Mouse (Mus musculus): ENCODE data around the gene 2810004N23Rik. TPM values are rescaled to one million over a fixed set of nuclear protein-coding genes. Genes with fewer than 3 reads are reported as not detected.
"Not testable (repeated sequence)": the region's sequence is repeated elsewhere in the genome, so short reads cannot be mapped to it uniquely, and the experiment has no call there.

Gene 2810004N23Rik
- polyA plus RNA-seq, 1 experiment from 2014 or later = 28.9 TPM

GRCm38 (mm10) chr8:124863729-124864128, 809 bp upstream of the 2810004N23Rik start:
- Histone ChIP-seq H3K4me2 (peak overlapping the region; percentile 84), H3K4me3 (replicated peaks) (peak overlapping the region; percentile 92), H3K27me3 (no peaks in the 10 kb centered on the region), H3K9ac (peak overlapping the region; percentile 94), H3K4me1 (replicated peaks) (peaks cover 73% of the 10 kb centered on the region), H3K36me3 (peaks cover 27% of the 10 kb centered on the region), H3K27ac (peak overlapping the region; percentile 88), H3K9me3 (replicated peaks) (no peaks in the 10 kb centered on the region)
- 2% methylated on average over 8 of the region's 8 CpGs for WGBS (ENCODE audit: insufficient replicate concordance)
- DNase-seq (no peak), ATAC-seq (ENCODE audit: low read depth) (no peak)

GRCm38 (mm10) chr8:124863163-124863677, 300 bp upstream of the 2810004N23Rik start:
- H3K27me3 ChIP-seq = no peaks in the 10 kb centered on the region
- peak overlapping the region; percentile 88 for H3K27ac ChIP-seq
- no peaks in the 10 kb centered on the region for H3K9me3 ChIP-seq (replicated peaks)
- DNase-seq (no peak), ATAC-seq (ENCODE audit: low read depth) (no peak; the same call in 1 of the 2 replicates)
- peak overlapping the region; percentile 84 for H3K4me2 ChIP-seq
- H3K36me3 ChIP-seq = peaks cover 32% of the 10 kb centered on the region
- WGBS (ENCODE audit: insufficient replicate concordance) = under 1% methylated on average over 33 of the region's 33 CpGs
- H3K4me1 ChIP-seq (replicated peaks) = peaks cover 72% of the 10 kb centered on the region
- H3K4me3 ChIP-seq (replicated peaks) = peak overlapping the region; percentile 92
- H3K9ac ChIP-seq = peak overlapping the region; percentile 94

GRCm38 (mm10) chr8:124860188-124860587, 2.7 kb downstream of the 2810004N23Rik start:
- Histone ChIP-seq H3K4me1 (replicated peaks) (peaks cover 46% of the 10 kb centered on the region), H3K9me3 (replicated peaks) (no peaks in the 10 kb centered on the region), H3K27ac (no peak overlapping the region), H3K9ac (no peak overlapping the region), H3K27me3 (no peaks in the 10 kb centered on the region), H3K4me3 (replicated peaks) (no peak overlapping the region), H3K4me2 (no peak overlapping the region), H3K36me3 (peaks cover 57% of the 10 kb centered on the region)
- DNase-seq = no peak
- no peak for ATAC-seq (ENCODE audit: low read depth)
- 73% methylated on average over 3 of the region's 3 CpGs for WGBS (ENCODE audit: insufficient replicate concordance)

GRCm38 (mm10) chr8:124859466-124859865, 3.5 kb downstream of the 2810004N23Rik start:
- H3K4me3 ChIP-seq (replicated peaks) = no peak overlapping the region
- peaks cover 2% of the 10 kb centered on the region; the same call in 1 of the 2 replicates for H3K9me3 ChIP-seq (replicated peaks)
- no peaks in the 10 kb centered on the region for H3K27me3 ChIP-seq
- no peak for DNase-seq
- no peak for ATAC-seq (ENCODE audit: low read depth)
- H3K9ac ChIP-seq = no peak overlapping the region
- H3K4me1 ChIP-seq (replicated peaks) = peaks cover 39% of the 10 kb centered on the region
- peaks cover 64% of the 10 kb centered on the region for H3K36me3 ChIP-seq
- H3K4me2 ChIP-seq = no peak overlapping the region
- no peak overlapping the region for H3K27ac ChIP-seq

- Histone ChIP-seq H3K4me2 (no peak overlapping the region), H3K27me3 (no peaks in the 10 kb centered on the region), H3K4me1 (replicated peaks) (no peaks in the 10 kb centered on the region; the same call in 1 of the 2 replicates), H3K9ac (no peak overlapping the region), H3K27ac (no peak overlapping the region), H3K9me3 (replicated peaks) (peaks cover 3% of the 10 kb centered on the region; the same call in 1 of the 2 replicates), H3K36me3 (peaks cover 60% of the 10 kb centered on the region), H3K4me3 (replicated peaks) (no peak overlapping the region)
- no peak for ATAC-seq (ENCODE audit: low read depth)
- 80% methylated on average over 1 of the region's 1 CpGs for WGBS (ENCODE audit: insufficient replicate concordance)
- no peak for DNase-seq
Observed at GRCm38 (mm10) chr8:124853511-124853910, 9.4 kb downstream of the 2810004N23Rik start.

- Histone ChIP-seq H3K27ac (0 out of 2 replicates have a peak overlapping the region, but pooled peaks have one; percentile 36), H3K9ac (no peak overlapping the region), H3K4me2 (no peak overlapping the region), H3K27me3 (no peaks in the 10 kb centered on the region), H3K9me3 (replicated peaks) (no peaks in the 10 kb centered on the region), H3K4me3 (replicated peaks) (no peak overlapping the region), H3K36me3 (peaks cover 23% of the 10 kb centered on the region), H3K4me1 (replicated peaks) (peaks cover 10% of the 10 kb centered on the region)
- ATAC-seq (ENCODE audit: low read depth) = no peak
- DNase-seq = no peak
- WGBS (ENCODE audit: insufficient replicate concordance) = 74% methylated on average over 5 of the region's 5 CpGs
Observed at GRCm38 (mm10) chr8:124845573-124845972, 17.3 kb downstream of the 2810004N23Rik start.

- ATAC-seq (ENCODE audit: low read depth) = no peak
- no peak overlapping the region for H3K9ac ChIP-seq
- H3K4me3 ChIP-seq (replicated peaks) = no peak overlapping the region
- H3K4me2 ChIP-seq = no peak overlapping the region
- H3K36me3 ChIP-seq = peaks cover 27% of the 10 kb centered on the region
- H3K27me3 ChIP-seq = no peaks in the 10 kb centered on the region
- peaks cover 10% of the 10 kb centered on the region for H3K4me1 ChIP-seq (replicated peaks)
- H3K9me3 ChIP-seq (replicated peaks) = no peaks in the 10 kb centered on the region
- DNase-seq = no peak
- WGBS (ENCODE audit: insufficient replicate concordance) = 61% methylated on average over 3 of the region's 3 CpGs
- H3K27ac ChIP-seq = 0 out of 2 replicates have a peak overlapping the region, but pooled peaks have one; percentile 36
Observed at GRCm38 (mm10) chr8:124845131-124845530, 17.8 kb downstream of the 2810004N23Rik start.

GRCm38 (mm10) chr8:124842929-124843328, 20.0 kb downstream of the 2810004N23Rik start:
- Histone ChIP-seq H3K36me3 (peaks cover 49% of the 10 kb centered on the region), H3K4me1 (replicated peaks) (peaks cover 10% of the 10 kb centered on the region)
- not testable (repeated sequence) for DNase-seq; H3K9ac ChIP-seq; H3K4me2 ChIP-seq; H3K27ac ChIP-seq; H3K4me3 ChIP-seq (replicated peaks); H3K9me3 ChIP-seq (replicated peaks); ATAC-seq (ENCODE audit: low read depth); H3K27me3 ChIP-seq
- WGBS (ENCODE audit: insufficient replicate concordance) = 71% methylated on average over 1 of the region's 1 CpGs

GRCm38 (mm10) chr8:124841775-124842174, 21.1 kb downstream of the 2810004N23Rik start:
- Histone ChIP-seq H3K36me3 (peaks cover 52% of the 10 kb centered on the region), H3K4me3 (replicated peaks) (no peak overlapping the region), H3K27ac (no peak overlapping the region), H3K9me3 (replicated peaks) (no peaks in the 10 kb centered on the region), H3K4me1 (replicated peaks) (peaks cover 10% of the 10 kb centered on the region), H3K27me3 (no peaks in the 10 kb centered on the region), H3K4me2 (no peak overlapping the region), H3K9ac (no peak overlapping the region)
- DNase-seq (no peak), ATAC-seq (ENCODE audit: low read depth) (no peak)
- WGBS (ENCODE audit: insufficient replicate concordance) = 80% methylated on average over 10 of the region's 10 CpGs

- peaks cover 52% of the 10 kb centered on the region for H3K36me3 ChIP-seq
- DNase-seq (no peak), ATAC-seq (ENCODE audit: low read depth) (no peak)
- peaks cover 10% of the 10 kb centered on the region for H3K4me1 ChIP-seq (replicated peaks)
- H3K27me3 ChIP-seq = no peaks in the 10 kb centered on the region
- no peak overlapping the region for H3K9ac ChIP-seq
- no peaks in the 10 kb centered on the region for H3K9me3 ChIP-seq (replicated peaks)
- WGBS (ENCODE audit: insufficient replicate concordance) = 88% methylated on average over 7 of the region's 7 CpGs
- no peak overlapping the region for H3K4me2 ChIP-seq
- no peak overlapping the region for H3K4me3 ChIP-seq (replicated peaks)
- H3K27ac ChIP-seq = no peak overlapping the region
Observed at GRCm38 (mm10) chr8:124840900-124841299, 22.0 kb downstream of the 2810004N23Rik start.

- 84% methylated on average over 10 of the region's 10 CpGs for WGBS (ENCODE audit: insufficient replicate concordance)
- ATAC-seq (ENCODE audit: low read depth) (no peak), DNase-seq (no peak)
- H3K27ac ChIP-seq = no peak overlapping the region
- no peaks in the 10 kb centered on the region for H3K9me3 ChIP-seq (replicated peaks)
- H3K4me1 ChIP-seq (replicated peaks) = peaks cover 3% of the 10 kb centered on the region
- H3K27me3 ChIP-seq = no peaks in the 10 kb centered on the region
- H3K4me2 ChIP-seq = no peak overlapping the region
- H3K4me3 ChIP-seq (replicated peaks) = no peak overlapping the region
- no peak overlapping the region for H3K9ac ChIP-seq
- H3K36me3 ChIP-seq = peaks cover 51% of the 10 kb centered on the region
Observed at GRCm38 (mm10) chr8:124839371-124839770, 23.5 kb downstream of the 2810004N23Rik start.

- no peaks in the 10 kb centered on the region for H3K9me3 ChIP-seq (replicated peaks)
- 49% methylated on average over 2 of the region's 2 CpGs for WGBS (ENCODE audit: insufficient replicate concordance)
- H3K4me1 ChIP-seq (replicated peaks) = no peaks in the 10 kb centered on the region
- peaks cover 45% of the 10 kb centered on the region for H3K36me3 ChIP-seq
- H3K27me3 ChIP-seq = 0 out of 2 replicates have a peak, but pooled peaks cover 4% of the 10 kb centered on the region
- ATAC-seq (ENCODE audit: low read depth) (no peak), DNase-seq (no peak)
- H3K4me3 ChIP-seq (replicated peaks) = no peak overlapping the region
- H3K4me2 ChIP-seq = no peak overlapping the region
- 0 out of 2 replicates have a peak overlapping the region, but pooled peaks have one; percentile 3 for H3K27ac ChIP-seq
- no peak overlapping the region for H3K9ac ChIP-seq
Observed at GRCm38 (mm10) chr8:124837956-124838355, 25.0 kb downstream of the 2810004N23Rik start.
